ENCODE assay signal across 7 mouse cellular contexts in the genomic region with DNA sequence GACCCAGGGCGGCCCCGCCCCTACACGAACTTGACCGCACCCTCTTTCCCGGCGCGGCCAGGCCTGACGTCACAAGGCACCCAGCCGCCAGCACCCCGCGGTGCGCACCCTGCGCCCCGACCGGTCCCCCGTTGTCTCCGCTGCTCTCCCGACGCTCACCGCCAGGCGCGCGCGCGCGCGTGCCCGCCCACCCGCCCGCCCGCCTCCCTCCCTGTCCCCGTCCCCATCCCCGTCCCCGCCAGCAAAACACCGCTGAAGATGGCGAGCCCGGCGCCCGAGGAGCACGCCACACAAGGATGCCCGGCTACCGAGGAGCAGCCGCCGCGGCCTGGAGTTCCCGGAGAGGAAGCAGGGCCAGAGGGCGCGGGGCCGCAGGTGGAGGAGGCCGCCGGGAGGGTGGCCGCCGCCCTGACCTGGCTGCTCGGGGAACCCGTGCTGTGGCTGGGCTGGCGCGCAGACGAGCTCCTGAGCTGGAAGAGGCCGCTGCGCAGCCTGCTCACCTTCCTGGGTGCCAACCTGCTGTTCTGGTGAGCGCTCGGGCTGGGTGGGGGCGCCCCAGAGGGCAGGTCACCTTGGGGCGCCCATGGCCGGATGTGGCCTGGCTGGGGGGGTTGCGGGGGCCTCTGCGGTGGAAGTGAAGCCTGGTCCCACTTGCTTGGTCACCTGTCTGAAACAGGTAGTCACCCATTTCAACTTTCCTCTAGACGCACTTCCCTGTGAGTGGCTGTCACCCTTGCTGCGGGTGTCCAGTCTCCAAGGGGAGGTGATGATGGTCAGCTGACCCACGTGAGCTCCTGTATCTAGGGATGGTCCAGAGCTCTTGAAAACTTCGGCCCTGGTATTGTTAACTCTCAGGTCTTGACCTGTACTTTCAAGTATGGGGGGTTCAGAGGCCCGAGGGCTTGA. TPM values are rescaled to one million over a fixed set of nuclear protein-coding genes. Genes with fewer than 3 reads are reported as not detected.
A peak's percentile ranks its signal among the peaks of the same experiment; 100 is the strongest.
DNase-seq lines count a peak whose midpoint lies in the region; ATAC-seq and TF ChIP-seq lines count a peak whose summit lies in the region.

A gene (plus strand): TSS at position 95 of the 906 bp plus-strand sequence.

- 2% methylated on average over 64 of the region's 72 CpGs for WGBS in embryonic facial prominence, embryonic 13.5 days
- WGBS in midbrain, postnatal 0 days = under 1% methylated on average over 48 of the region's 72 CpGs
- WGBS in spleen, adult 2 months = 2% methylated on average over 69 of the region's 72 CpGs

- H3K4me1 ChIP-seq in embryonic facial prominence, embryonic 13.5 days = peaks cover 12% of the 10 kb centered on the region
- H3K4me1 ChIP-seq in midbrain, postnatal 0 days (ENCODE audit: insufficient read depth, low read length) = no peaks in the 10 kb centered on the region
- H3K4me1 ChIP-seq in spleen, adult 2 months (ENCODE audit: control insufficient read depth, insufficient read depth, insufficient read length) = no peaks in the 10 kb centered on the region

- peak within 1 kb of the TSS; percentile 80 for H3K4me2 ChIP-seq in embryonic facial prominence, embryonic 13.5 days
- peak within 1 kb of the TSS; percentile 93 for H3K4me2 ChIP-seq in midbrain, postnatal 0 days (ENCODE audit: low read depth, low read length, poor library complexity, severe bottlenecking)

- no peak within 1 kb of the TSS for H3K27ac ChIP-seq in embryonic facial prominence, embryonic 13.5 days
- peak within 1 kb of the TSS; percentile 62 for H3K27ac ChIP-seq in midbrain, postnatal 0 days (ENCODE audit: low read depth, low read length)
- H3K27ac ChIP-seq in spleen, adult 2 months (ENCODE audit: insufficient read depth, low read length) = peak within 1 kb of the TSS; percentile 99

- H3K27me3 ChIP-seq in embryonic facial prominence, embryonic 13.5 days = peaks cover 32% of the 10 kb centered on the region
- no peaks in the 10 kb centered on the region for H3K27me3 ChIP-seq in midbrain, postnatal 0 days (ENCODE audit: insufficient read depth, low read length)
- H3K27me3 ChIP-seq in spleen, adult 2 months (ENCODE audit: control insufficient read depth, insufficient read depth, low read length) = no peaks in the 10 kb centered on the region

- no peaks in the 10 kb centered on the region for H3K9me3 ChIP-seq in embryonic facial prominence, embryonic 13.5 days
- H3K9me3 ChIP-seq in midbrain, postnatal 0 days (ENCODE audit: low read length) = no peaks in the 10 kb centered on the region

- DNase-seq in adrenal gland, postnatal 4 days (ENCODE audit: low spot score in 2 of 2) = peak; percentile 33 to 48
- peak; percentile 75 to 77 for DNase-seq in heart, adult 9 months (ENCODE audit: low spot score in 2 of 2)
- peak; percentile 91 for DNase-seq in kidney, adult 9 months
- peak; percentile 61 for DNase-seq in liver
- peak; percentile 42 for DNase-seq in midbrain, postnatal 0 days (ENCODE audit: low spot score)
- DNase-seq in spleen, adult 2 months (ENCODE audit: low read depth in 1 of 2, low spot score in 2 of 2) = peak; percentile 79 to 92

- peak within 1 kb of the TSS; percentile 80 for H3K4me3 ChIP-seq in embryonic facial prominence, embryonic 13.5 days
- H3K4me3 ChIP-seq in midbrain, postnatal 0 days (ENCODE audit: low read depth, low read length) = peak within 1 kb of the TSS; percentile 81
- peak within 1 kb of the TSS; percentile 89 for H3K4me3 ChIP-seq in spleen, adult 2 months (ENCODE audit: extremely low read depth, insufficient read depth, insufficient read length)

- TF ChIP-seq POLR2A in spleen, adult 2 months (IDR thresholded peaks at IDR 0.05; ENCODE audit: low read depth, low read length) = peak; percentile 35

- no peaks in the 10 kb centered on the region for H3K36me3 ChIP-seq in embryonic facial prominence, embryonic 13.5 days
- H3K36me3 ChIP-seq in midbrain, postnatal 0 days (ENCODE audit: insufficient read depth, low read length) = no peaks in the 10 kb centered on the region
- no peaks in the 10 kb centered on the region; the same call in 1 of the 2 replicates for H3K36me3 ChIP-seq in spleen, adult 2 months (ENCODE audit: control insufficient read depth, insufficient read depth, low read length)

- H3K9ac ChIP-seq in embryonic facial prominence, embryonic 13.5 days = peak within 1 kb of the TSS; percentile 82
- peak within 1 kb of the TSS; percentile 75 for H3K9ac ChIP-seq in midbrain, postnatal 0 days (replicated peaks; ENCODE audit: low read length, poor library complexity, severe bottlenecking)

- no peak; the same call in 1 of the 2 replicates for TF ChIP-seq CTCF in midbrain, postnatal 0 days (IDR thresholded peaks at IDR 0.05)
- 0 out of 2 replicates have a peak, but pooled peaks have one; percentile 3 for TF ChIP-seq CTCF in spleen, adult 2 months (IDR thresholded peaks at IDR 0.05; ENCODE audit: extremely low read depth, insufficient read depth, insufficient read length, insufficient replicate concordance)

- ATAC-seq in embryonic facial prominence, embryonic 13.5 days (ENCODE audit: insufficient number of reproducible peaks, insufficient read depth, low FRiP score, low TSS enrichment, low read depth) = peak; percentile 78
- peak; percentile 89 for ATAC-seq in midbrain, postnatal 0 days (ENCODE audit: low FRiP score)

RNA-seq across cellular contexts. Expression of the gene that starts here (rescaled TPM):
- total RNA-seq in adrenal gland, postnatal 4 days (2021) = 10 to 100 TPM; 33.5 to 40.0 TPM
- 4.7 and 5.5 TPM in 2 replicates for polyA plus RNA-seq in embryonic facial prominence, embryonic 13.5 days (2015; fragmentation: Nextera tagmentation; extraction: Ambion mirVana)
- total RNA-seq in midbrain, postnatal 0 days (2014; rRNA removed) = 29.0 and 44.6 TPM in 2 replicates
- polyA plus RNA-seq in midbrain, postnatal 0 days (2015; fragmentation: Nextera tagmentation; extraction: Ambion mirVana) = 21.9 and 28.0 TPM in 2 replicates
- polyA plus RNA-seq in spleen, adult 2 months (2012; rRNA removed) = 8.8 and 9.5 TPM in 2 replicates

Comparison
In these comparisons a context has a peak if more than half of its experiments do, and no peak if none do; other contexts are left out.
1. DNase-seq: peak in every context shown above with its lines; median percentile 91 in kidney, adult 9 months; 86 in spleen, adult 2 months; 76 in heart, adult 9 months; 61 in liver; 42 in midbrain, postnatal 0 days; 40 in adrenal gland, postnatal 4 days.